Mouse (Mus musculus): ENCODE measurements around the gene Ate1. TPM values are rescaled to one million over a fixed set of nuclear protein-coding genes. Genes with fewer than 3 reads are reported as not detected.
A peak's percentile ranks its signal among the peaks of the same experiment; 100 is the strongest.

Ate1 gene
- polyA plus RNA-seq, 1 experiment, result 9.8 TPM

- TF ChIP-seq POLR2AphosphoS2 (IDR thresholded peaks at IDR 0.05; ENCODE audit: insufficient read length, low read depth) (no peak), USF1 (IDR thresholded peaks at IDR 0.05; ENCODE audit: low read depth) (no peak), POLR2A (IDR thresholded peaks at IDR 0.05; ENCODE audit: insufficient read length, low read depth) (no peak), MYOD1 (IDR thresholded peaks at IDR 0.05; ENCODE audit: control insufficient read depth in 1 of 3, insufficient read length in 2 of 3, low read depth in 2 of 3) (no peak), SRF (IDR thresholded peaks at IDR 0.05; ENCODE audit: control insufficient read depth, insufficient read length, low read depth) (no peak), MAX (IDR thresholded peaks at IDR 0.05; ENCODE audit: low read depth) (no peak), TCF12 (IDR thresholded peaks at IDR 0.05; ENCODE audit: insufficient read depth, poor library complexity, severe bottlenecking) (no peak), TCF3 (IDR thresholded peaks at IDR 0.05; ENCODE audit: insufficient read length, low read depth) (no peak), MYOG (IDR thresholded peaks at IDR 0.05; ENCODE audit: control insufficient read depth in 1 of 3, insufficient read depth in 1 of 3, insufficient read length in 2 of 3, low read depth in 2 of 3) (no peak), CEBPB (IDR thresholded peaks at IDR 0.05; ENCODE audit: insufficient read depth, poor library complexity, severe bottlenecking) (no peak), E2F4 (IDR thresholded peaks at IDR 0.05; ENCODE audit: insufficient read depth) (no peak), REST (IDR thresholded peaks at IDR 0.05; ENCODE audit: insufficient read depth, insufficient read length) (no peak)
- H3K36me3 ChIP-seq (ENCODE audit: control insufficient read depth, insufficient read depth), result no peaks in the 10 kb centered on the region
- H3K79me2 ChIP-seq (ENCODE audit: control insufficient read depth, insufficient read depth), result peaks cover 37% of the 10 kb centered on the region
- no peak overlapping the region for H3ac ChIP-seq (ENCODE audit: control insufficient read depth, insufficient read length)
- peak overlapping the region; percentile 71 for H3K4me3 ChIP-seq
- H3K27me3 ChIP-seq (ENCODE audit: control insufficient read depth, insufficient read depth, insufficient read length), result no peaks in the 10 kb centered on the region
- peak overlapping the region; percentile 98 for H3K4me2 ChIP-seq (ENCODE audit: low read depth)
Observed at GRCm38 (mm10) chr7:130545401-130545800, 25.2 kb upstream of the Ate1 start.

GRCm38 (mm10) chr7:130543181-130543580 lies 23.0 kb upstream of the Ate1 start:
- Histone ChIP-seq H3K27me3 (ENCODE audit: control insufficient read depth, insufficient read depth, insufficient read length) (no peaks in the 10 kb centered on the region), H3K36me3 (ENCODE audit: control insufficient read depth, insufficient read depth) (peaks cover 3% of the 10 kb centered on the region), H3ac (ENCODE audit: control insufficient read depth, insufficient read length) (no peak overlapping the region), H3K4me3 (no peak overlapping the region), H3K4me2 (ENCODE audit: low read depth) (no peak overlapping the region), H3K79me2 (ENCODE audit: control insufficient read depth, insufficient read depth) (peaks cover 37% of the 10 kb centered on the region)
- TF ChIP-seq USF1 (IDR thresholded peaks at IDR 0.05; ENCODE audit: low read depth), result no peak
- TF ChIP-seq E2F4 (IDR thresholded peaks at IDR 0.05; ENCODE audit: insufficient read depth), result no peak
- TF ChIP-seq TCF12 (IDR thresholded peaks at IDR 0.05; ENCODE audit: insufficient read depth, poor library complexity, severe bottlenecking), result no peak
- TF ChIP-seq TCF3 (IDR thresholded peaks at IDR 0.05; ENCODE audit: insufficient read length, low read depth), result no peak
- no peak for TF ChIP-seq MAX (IDR thresholded peaks at IDR 0.05; ENCODE audit: low read depth)

DNA sequence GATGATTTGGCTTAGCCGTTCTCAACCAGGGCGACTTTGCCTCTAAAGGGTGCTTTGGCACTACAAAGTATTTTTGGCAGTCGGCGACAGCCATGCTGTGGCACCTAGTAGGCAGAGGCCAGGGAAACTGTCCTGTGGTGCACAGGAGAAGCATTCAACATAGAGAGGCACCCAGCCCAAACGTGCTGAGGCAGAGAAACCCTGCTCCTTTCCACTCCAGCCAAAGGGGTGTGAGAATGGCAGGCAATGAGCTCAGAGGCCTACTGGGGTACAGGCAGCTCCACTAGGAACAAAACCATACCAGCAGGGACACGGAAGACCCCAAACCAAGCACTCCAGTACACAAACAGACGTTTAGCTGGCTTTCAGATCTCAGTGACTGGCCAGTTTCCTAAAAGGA lies 20.0 kb upstream of the Ate1 start:
- Histone ChIP-seq H3ac (ENCODE audit: control insufficient read depth, insufficient read length) (no peak overlapping the region), H3K36me3 (ENCODE audit: control insufficient read depth, insufficient read depth) (peaks cover 8% of the 10 kb centered on the region), H3K27me3 (ENCODE audit: control insufficient read depth, insufficient read depth, insufficient read length) (no peaks in the 10 kb centered on the region), H3K79me2 (ENCODE audit: control insufficient read depth, insufficient read depth) (peaks cover 23% of the 10 kb centered on the region), H3K4me3 (no peak overlapping the region), H3K4me2 (ENCODE audit: low read depth) (no peak overlapping the region)
- TF ChIP-seq CEBPB (IDR thresholded peaks at IDR 0.05; ENCODE audit: insufficient read depth, poor library complexity, severe bottlenecking), result no peak
- no peak for TF ChIP-seq TCF12 (IDR thresholded peaks at IDR 0.05; ENCODE audit: insufficient read depth, poor library complexity, severe bottlenecking)
- no peak for TF ChIP-seq E2F4 (IDR thresholded peaks at IDR 0.05; ENCODE audit: insufficient read depth)
- no peak for TF ChIP-seq MAX (IDR thresholded peaks at IDR 0.05; ENCODE audit: low read depth)
- no peak for TF ChIP-seq USF1 (IDR thresholded peaks at IDR 0.05; ENCODE audit: low read depth)
- no peak for TF ChIP-seq POLR2AphosphoS2 (IDR thresholded peaks at IDR 0.05; ENCODE audit: insufficient read length, low read depth)
- TF ChIP-seq REST (IDR thresholded peaks at IDR 0.05; ENCODE audit: insufficient read depth, insufficient read length), result no peak
- no peak for TF ChIP-seq POLR2A (IDR thresholded peaks at IDR 0.05; ENCODE audit: insufficient read length, low read depth)
- TF ChIP-seq MYOD1 (IDR thresholded peaks at IDR 0.05; ENCODE audit: control insufficient read depth in 1 of 3, insufficient read length in 2 of 3, low read depth in 2 of 3), result no peak
- no peak for TF ChIP-seq TCF3 (IDR thresholded peaks at IDR 0.05; ENCODE audit: insufficient read length, low read depth)
- TF ChIP-seq SRF (IDR thresholded peaks at IDR 0.05; ENCODE audit: control insufficient read depth, insufficient read length, low read depth), result no peak
- no peak for TF ChIP-seq MYOG (IDR thresholded peaks at IDR 0.05; ENCODE audit: control insufficient read depth in 1 of 3, insufficient read depth in 1 of 3, insufficient read length in 2 of 3, low read depth in 2 of 3)

GRCm38 (mm10) chr7:130537068-130537467 lies 16.9 kb upstream of the Ate1 start:
- Histone ChIP-seq H3K36me3 (ENCODE audit: control insufficient read depth, insufficient read depth) (peaks cover 16% of the 10 kb centered on the region), H3K79me2 (ENCODE audit: control insufficient read depth, insufficient read depth) (no peaks in the 10 kb centered on the region), H3K4me2 (ENCODE audit: low read depth) (no peak overlapping the region), H3K27me3 (ENCODE audit: control insufficient read depth, insufficient read depth, insufficient read length) (no peaks in the 10 kb centered on the region), H3ac (ENCODE audit: control insufficient read depth, insufficient read length) (no peak overlapping the region), H3K4me3 (no peak overlapping the region)
- TF ChIP-seq MYOG (IDR thresholded peaks at IDR 0.05; ENCODE audit: control insufficient read depth in 1 of 3, insufficient read depth in 1 of 3, insufficient read length in 2 of 3, low read depth in 2 of 3) (no peak), E2F4 (IDR thresholded peaks at IDR 0.05; ENCODE audit: insufficient read depth) (no peak)

- no peak overlapping the region for H3K4me2 ChIP-seq (ENCODE audit: low read depth)
- H3K79me2 ChIP-seq (ENCODE audit: control insufficient read depth, insufficient read depth), result no peaks in the 10 kb centered on the region
- TF ChIP-seq USF1 (IDR thresholded peaks at IDR 0.05; ENCODE audit: low read depth), result no peak
- no peak for TF ChIP-seq MYOG (IDR thresholded peaks at IDR 0.05; ENCODE audit: control insufficient read depth in 1 of 3, insufficient read depth in 1 of 3, insufficient read length in 2 of 3, low read depth in 2 of 3)
- no peak for TF ChIP-seq REST (IDR thresholded peaks at IDR 0.05; ENCODE audit: insufficient read depth, insufficient read length)
- TF ChIP-seq TCF12 (IDR thresholded peaks at IDR 0.05; ENCODE audit: insufficient read depth, poor library complexity, severe bottlenecking), result no peak
- no peak for TF ChIP-seq TCF3 (IDR thresholded peaks at IDR 0.05; ENCODE audit: insufficient read length, low read depth)
- TF ChIP-seq SRF (IDR thresholded peaks at IDR 0.05; ENCODE audit: control insufficient read depth, insufficient read length, low read depth), result no peak
- TF ChIP-seq POLR2AphosphoS2 (IDR thresholded peaks at IDR 0.05; ENCODE audit: insufficient read length, low read depth), result no peak
- no peak for TF ChIP-seq E2F4 (IDR thresholded peaks at IDR 0.05; ENCODE audit: insufficient read depth)
- no peak for TF ChIP-seq CEBPB (IDR thresholded peaks at IDR 0.05; ENCODE audit: insufficient read depth, poor library complexity, severe bottlenecking)
- TF ChIP-seq MYOD1 (IDR thresholded peaks at IDR 0.05; ENCODE audit: control insufficient read depth in 1 of 3, insufficient read length in 2 of 3, low read depth in 2 of 3), result no peak
- TF ChIP-seq MAX (IDR thresholded peaks at IDR 0.05; ENCODE audit: low read depth), result no peak
- no peak overlapping the region for H3ac ChIP-seq (ENCODE audit: control insufficient read depth, insufficient read length)
- H3K27me3 ChIP-seq (ENCODE audit: control insufficient read depth, insufficient read depth, insufficient read length), result no peaks in the 10 kb centered on the region
- H3K4me3 ChIP-seq, result no peak overlapping the region
- H3K36me3 ChIP-seq (ENCODE audit: control insufficient read depth, insufficient read depth), result peaks cover 26% of the 10 kb centered on the region
Observed at GRCm38 (mm10) chr7:130535174-130535573, 15.0 kb upstream of the Ate1 start.
